Mouse (Mus musculus) heart, postnatal 0 days (tissue): ENCODE measurements around the gene Tapbpl. TPM values are rescaled to one million over a fixed set of nuclear protein-coding genes. Genes with fewer than 3 reads are reported as not detected.

Experiments
- ATAC-seq: fragments of 200-750 bp; cut with Nextera tagmentation; 2 replicates; pipeline ENCODE4 v1.8.0; 2017; ENCODE audit warnings: low read depth, moderate number of reproducible peaks, moderate library complexity; ENCODE audit not compliant: insufficient read depth
- DNase-seq: peaks from one replicate; pipeline ENCODE4 v3.0.0-alpha.2; 2016; ENCODE audit warnings: low spot score
- H3K27ac ChIP-seq: fragments of 300-500 bp; sonication (generic); 2 replicates; pipeline ENCODE4 v1.5.1; 2014; ENCODE audit warnings: low read depth, mild to moderate bottlenecking
- H3K27me3 ChIP-seq: fragments of 300-500 bp; sonication (generic); 2 replicates; pipeline ENCODE4 v1.6.1; 2014; ENCODE audit warnings: low read length, mixed read lengths; ENCODE audit not compliant: control insufficient read depth, insufficient read depth
- H3K36me3 ChIP-seq: fragments of 300-500 bp; sonication (generic); replicated peaks from 2 replicates; pipeline ENCODE4 v1.6.1; 2014; ENCODE audit warnings: low read length, mixed read lengths; ENCODE audit not compliant: control insufficient read depth, insufficient read depth
- H3K4me1 ChIP-seq: fragments of 300-500 bp; sonication (generic); 2 replicates; pipeline ENCODE4 v1.6.1; 2014; ENCODE audit warnings: antibody characterized with exemption; ENCODE audit not compliant: control insufficient read depth, insufficient read depth
- H3K4me2 ChIP-seq: fragments of 300-500 bp; sonication (generic); 2 replicates; pipeline ENCODE4 v1.6.1; 2014; ENCODE audit warnings: low read depth, mild to moderate bottlenecking, low read length, moderate library complexity
- H3K4me3 ChIP-seq: fragments of 300-500 bp; sonication (generic); 2 replicates; pipeline ENCODE4 v1.5.1; 2014; ENCODE audit warnings: low read depth, low read length
- H3K9ac ChIP-seq: fragments of 300-500 bp; sonication (generic); replicated peaks from 2 replicates; pipeline ENCODE4 v1.6.1; 2014; ENCODE audit warnings: low read depth, low read length, mixed read lengths
- H3K9me3 ChIP-seq: fragments of 300-500 bp; sonication (generic); replicated peaks from 2 replicates; pipeline ENCODE4 v1.6.1; 2016; ENCODE audit warnings: low read length; ENCODE audit not compliant: control insufficient read depth
- CTCF ChIP-seq: IDR thresholded peaks from 2 replicates; pipeline ENCODE4 v1.5.1; 2016; ENCODE audit warnings: antibody characterized with exemption, control low read depth, low read depth
- EP300 ChIP-seq: IDR thresholded peaks from 2 replicates; pipeline ENCODE4 v1.6.1; 2016; ENCODE audit warnings: antibody characterized with exemption, low read depth
- WGBS: fragments of 180-500 bp; shearing (Covaris S2); extraction: QIAGEN DNeasy Blood & Tissue Kit; methylation state at CpG from one replicate; pipeline ENCODE4 v1.1.7; 2014; 5-methylcytosine and 5-hydroxymethylcytosine counted together
- polyA plus RNA-seq: library from polyadenylated mRNA; unstranded; fragments of >200 nt; fragmentation: Nextera tagmentation; extraction: Ambion mirVana; gene quantifications from 2 replicates; pipeline ENCODE4 v1.2.1, GENCODE M21; 2015
- total RNA-seq: library from RNA; depleted of rRNA; stranded (reverse); fragments of >200 nt; gene quantifications from 2 replicates; pipeline ENCODE4 v1.2.3, GENCODE M21; 2014; ENCODE audit warnings: low replicate concordance

The Tapbpl gene
- total and polyA plus RNA-seq, 2 experiments from 2014 or later: 3.9 to 4.5 TPM

GRCm38 (mm10) chr6:125197166-125197565 lies 34.5 kb downstream of the Tapbpl start:
- DNase-seq (no peak), ATAC-seq (no peak)
- no peaks in the 10 kb centered on the region for H3K27me3 ChIP-seq
- H3K27ac ChIP-seq: no peak overlapping the region
- no peak overlapping the region for H3K9ac ChIP-seq
- H3K36me3 ChIP-seq: peaks cover 25% of the 10 kb centered on the region
- TF ChIP-seq EP300: no peak
- TF ChIP-seq CTCF: no peak
- WGBS: 86% methylated on average over 5 of the region's 5 CpGs
- no peak overlapping the region for H3K4me2 ChIP-seq
- H3K4me3 ChIP-seq: no peak overlapping the region
- peaks cover 10% of the 10 kb centered on the region; the same call in 1 of the 2 replicates for H3K4me1 ChIP-seq
- no peaks in the 10 kb centered on the region for H3K9me3 ChIP-seq

GRCm38 (mm10) chr6:125196301-125196700 lies 35.4 kb downstream of the Tapbpl start:
- Histone ChIP-seq H3K9ac (no peak overlapping the region), H3K4me3 (no peak overlapping the region), H3K4me1 (peaks cover 10% of the 10 kb centered on the region; the same call in 1 of the 2 replicates), H3K4me2 (no peak overlapping the region), H3K27me3 (no peaks in the 10 kb centered on the region), H3K9me3 (no peaks in the 10 kb centered on the region), H3K36me3 (peaks cover 25% of the 10 kb centered on the region), H3K27ac (no peak overlapping the region)
- ATAC-seq: no peak
- no peak for DNase-seq
- TF ChIP-seq CTCF (no peak), EP300 (no peak)
- 70% methylated on average over 3 of the region's 3 CpGs for WGBS

- TF ChIP-seq CTCF (no peak), EP300 (no peak)
- WGBS: 30% methylated on average over 1 of the region's 1 CpGs
- H3K27ac ChIP-seq: no peak overlapping the region
- ATAC-seq (no peak), DNase-seq (no peak)
- no peaks in the 10 kb centered on the region for H3K9me3 ChIP-seq
- peaks cover 25% of the 10 kb centered on the region for H3K36me3 ChIP-seq
- peaks cover 13% of the 10 kb centered on the region; the same call in 1 of the 2 replicates for H3K4me1 ChIP-seq
- H3K4me2 ChIP-seq: no peak overlapping the region
- no peak overlapping the region for H3K9ac ChIP-seq
- H3K4me3 ChIP-seq: no peak overlapping the region
- no peaks in the 10 kb centered on the region for H3K27me3 ChIP-seq
These were observed 36.1 kb downstream of the Tapbpl start for GRCm38 (mm10) chr6:125195541-125196075.

- no peak overlapping the region for H3K9ac ChIP-seq
- no peaks in the 10 kb centered on the region for H3K9me3 ChIP-seq
- WGBS: 49% methylated on average over 6 of the region's 7 CpGs
- H3K36me3 ChIP-seq: peaks cover 37% of the 10 kb centered on the region
- no peak overlapping the region for H3K4me2 ChIP-seq
- H3K4me3 ChIP-seq: no peak overlapping the region
- DNase-seq (no peak), ATAC-seq (no peak)
- TF ChIP-seq EP300 (no peak), CTCF (no peak)
- peaks cover 13% of the 10 kb centered on the region; the same call in 1 of the 2 replicates for H3K4me1 ChIP-seq
- H3K27me3 ChIP-seq: no peaks in the 10 kb centered on the region
- 0 out of 2 replicates have a peak overlapping the region, but pooled peaks have one; percentile 15 for H3K27ac ChIP-seq
These were observed 38.3 kb downstream of the Tapbpl start for GRCm38 (mm10) chr6:125193390-125193789.

GRCm38 (mm10) chr6:125192841-125193240 lies 38.8 kb downstream of the Tapbpl start:
- Histone ChIP-seq H3K9me3 (no peaks in the 10 kb centered on the region), H3K4me3 (peak overlapping the region; percentile 91), H3K9ac (peak overlapping the region; percentile 69), H3K4me1 (peaks cover 13% of the 10 kb centered on the region; the same call in 1 of the 2 replicates), H3K27me3 (no peaks in the 10 kb centered on the region), H3K36me3 (peaks cover 41% of the 10 kb centered on the region), H3K4me2 (peak overlapping the region; percentile 70), H3K27ac (peak overlapping the region; percentile 95)
- ATAC-seq (no peak), DNase-seq (no peak)
- 22% methylated on average over 5 of the region's 5 CpGs for WGBS
- TF ChIP-seq CTCF (no peak), EP300 (no peak)
